10 mouse cellular contexts compared by ENCODE assay signal in the genomic region with DNA sequence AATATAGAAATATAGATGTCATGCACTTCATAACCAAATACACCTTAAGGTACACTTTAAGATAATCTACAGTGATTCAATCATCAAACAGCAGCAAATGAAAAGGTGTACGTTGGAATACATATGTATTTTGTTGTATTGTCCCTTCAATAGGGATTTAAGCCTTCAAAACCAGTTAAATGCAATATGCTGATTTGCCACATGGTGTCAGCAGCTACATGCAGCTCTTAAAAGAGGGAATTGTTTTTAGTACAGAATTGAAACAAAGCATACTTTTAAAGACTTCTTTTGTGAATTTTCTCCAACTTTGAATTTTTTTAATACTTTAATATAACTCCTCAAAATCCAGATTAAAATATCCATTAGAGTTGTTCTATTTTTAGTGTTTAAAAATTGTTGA.
DNase-seq lines count a peak whose midpoint lies in the region; ATAC-seq and TF ChIP-seq lines count a peak whose summit lies in the region.
"Had no signal": no experiment of that assay in that cellular context is flagged by ENCODE, and none has a peak within 500 bp of the region (broad histone marks: within the 10 kb centered on the region; RNA-seq: fewer than 3 reads in every experiment).

No protein-coding gene starts in this region.

- no peak for TF ChIP-seq POLR2A in lung, adult 2 months (IDR thresholded peaks at IDR 0.05; ENCODE audit: borderline replicate concordance, extremely low read depth, low read depth, low read length)

- no peak for DNase-seq in lung, adult 2 months
- no peak for DNase-seq in lung, postnatal 4 days
- DNase-seq in lung, postnatal 14 days: peak; percentile 5
- no peak for DNase-seq in spleen, postnatal 10 days (ENCODE audit: low spot score in 2 of 2)

- 0 out of 2 replicates have a peak, but pooled peaks have one; percentile 4 for TF ChIP-seq CTCF in lung, adult 2 months (IDR thresholded peaks at IDR 0.05; ENCODE audit: insufficient read depth, low read length)

- no peak overlapping the region for H3K27ac ChIP-seq in forebrain, embryonic 13.5 days
- no peak overlapping the region for H3K27ac ChIP-seq in forebrain, embryonic 15.5 days (replicated peaks)
- H3K27ac ChIP-seq: heart, embryonic 13.5 days; macrophage had no signal

- WGBS in forebrain, embryonic 13.5 days: 33% methylated on average over 1 of the region's 1 CpGs
- WGBS in forebrain, embryonic 15.5 days: 20% methylated on average over 1 of the region's 1 CpGs
- 29% methylated on average over 1 of the region's 1 CpGs for WGBS in lung, adult 2 months

- no peaks in the 10 kb centered on the region for H3K9me3 ChIP-seq in forebrain, embryonic 13.5 days (replicated peaks)
- H3K9me3 ChIP-seq in forebrain, embryonic 15.5 days: no peaks in the 10 kb centered on the region
- H3K9me3 ChIP-seq: heart, embryonic 13.5 days had no signal

- H3K4me2 ChIP-seq in forebrain, embryonic 13.5 days: no peak overlapping the region
- no peak overlapping the region for H3K4me2 ChIP-seq in forebrain, embryonic 15.5 days (replicated peaks)
- H3K4me2 ChIP-seq: heart, embryonic 13.5 days had no signal

- 0 out of 2 replicates have a peak, but pooled peaks have one; percentile 24 for ATAC-seq in forebrain, embryonic 13.5 days
- no peak for ATAC-seq in forebrain, embryonic 15.5 days (replicated peaks)
- ATAC-seq in common myeloid progenitor, adult 5-6 weeks (replicated peaks; ENCODE audit: low read depth, poor library complexity, severe bottlenecking): 0 out of 2 replicates have a peak, but pooled peaks have one; percentile 60
- ATAC-seq in activated CD4-positive, CD25-positive, alpha-beta regulatory T cell, adult 4 months: no peak

- H3K27me3 ChIP-seq in forebrain, embryonic 13.5 days: no peaks in the 10 kb centered on the region
- H3K27me3 ChIP-seq in forebrain, embryonic 15.5 days: no peaks in the 10 kb centered on the region
- H3K27me3 ChIP-seq: heart, embryonic 13.5 days had no signal

- no peaks in the 10 kb centered on the region for H3K4me1 ChIP-seq in forebrain, embryonic 13.5 days
- no peaks in the 10 kb centered on the region for H3K4me1 ChIP-seq in forebrain, embryonic 15.5 days
- no peaks in the 10 kb centered on the region for H3K4me1 ChIP-seq in lung, adult 2 months (ENCODE audit: control insufficient read depth, insufficient read depth, low read length)
- H3K4me1 ChIP-seq: heart, embryonic 13.5 days had no signal

- H3K4me3 ChIP-seq in forebrain, embryonic 13.5 days: no peak overlapping the region
- no peak overlapping the region for H3K4me3 ChIP-seq in forebrain, embryonic 15.5 days
- H3K4me3 ChIP-seq in lung, adult 2 months (replicated peaks; ENCODE audit: extremely low read depth, low read depth, low read length): no peak overlapping the region
- H3K4me3 ChIP-seq: heart, embryonic 13.5 days had no signal

- no peaks in the 10 kb centered on the region for H3K36me3 ChIP-seq in forebrain, embryonic 13.5 days (ENCODE audit: poor library complexity, severe bottlenecking)
- H3K36me3 ChIP-seq in forebrain, embryonic 15.5 days: no peaks in the 10 kb centered on the region
- H3K36me3 ChIP-seq: heart, embryonic 13.5 days had no signal

- H3K9ac ChIP-seq in forebrain, embryonic 13.5 days: no peak overlapping the region
- no peak overlapping the region for H3K9ac ChIP-seq in forebrain, embryonic 15.5 days (replicated peaks)
- H3K9ac ChIP-seq: heart, embryonic 13.5 days had no signal

Comparison
In these comparisons a context has a peak if more than half of its experiments do, and no peak if none do; other contexts are left out.
1. ATAC-seq: peak in forebrain, embryonic 13.5 days (single experiment) and common myeloid progenitor, adult 5-6 weeks (single experiment); none in forebrain, embryonic 15.5 days (single experiment) and activated CD4-positive, CD25-positive, alpha-beta regulatory T cell, adult 4 months (single experiment).